Mouse (Mus musculus): ENCODE measurements at regions not wholly inside any gene's neighbourhood (a gene's known extent, or its start where the extent isn't known, plus 50 kb on each side); places are given as distances from the start of the nearest gene placed in this dataset.

DNA sequence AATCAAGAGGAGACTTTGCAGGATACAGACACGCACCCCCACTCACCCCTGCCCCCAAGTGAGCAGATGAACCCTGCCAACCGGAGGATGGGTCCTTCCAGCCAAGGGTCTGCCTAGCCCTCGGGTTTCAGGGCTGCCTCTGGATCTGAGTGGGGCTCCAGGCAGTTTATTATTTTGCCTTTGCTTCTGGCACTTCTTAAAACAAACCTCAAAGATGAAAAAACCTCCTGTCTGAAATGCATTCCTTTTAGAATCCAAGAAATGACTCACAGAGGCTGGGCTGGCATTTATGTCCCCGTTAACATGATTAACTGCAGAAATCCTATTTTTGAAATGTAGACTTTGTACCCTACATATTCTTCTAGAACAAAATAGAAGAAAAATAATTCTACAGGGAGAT is 76.3 kb downstream of the Ets2 start:
- Histone ChIP-seq H3K4me1 (ENCODE audit: control insufficient read depth, insufficient read depth, low read depth, low read length) (no peaks in the 10 kb centered on the region), H3K36me3 (ENCODE audit: control insufficient read depth, insufficient read depth, low read length) (no peaks in the 10 kb centered on the region), H3K27me3 (replicated peaks; ENCODE audit: control insufficient read depth, insufficient read depth, low read length) (no peaks in the 10 kb centered on the region), H3K4me2 (ENCODE audit: low read length) (no peak overlapping the region), H3K9ac (ENCODE audit: low read depth, low read length) (no peak overlapping the region), H3K4me3 (ENCODE audit: low read length) (no peak overlapping the region), H3K9me3 (ENCODE audit: control insufficient read depth, low read length) (no peaks in the 10 kb centered on the region), H3K27ac (ENCODE audit: low read depth, low read length) (no peak overlapping the region)
- WGBS, result 80% methylated on average over 4 of the region's 4 CpGs
- ATAC-seq, result no peak

DNA sequence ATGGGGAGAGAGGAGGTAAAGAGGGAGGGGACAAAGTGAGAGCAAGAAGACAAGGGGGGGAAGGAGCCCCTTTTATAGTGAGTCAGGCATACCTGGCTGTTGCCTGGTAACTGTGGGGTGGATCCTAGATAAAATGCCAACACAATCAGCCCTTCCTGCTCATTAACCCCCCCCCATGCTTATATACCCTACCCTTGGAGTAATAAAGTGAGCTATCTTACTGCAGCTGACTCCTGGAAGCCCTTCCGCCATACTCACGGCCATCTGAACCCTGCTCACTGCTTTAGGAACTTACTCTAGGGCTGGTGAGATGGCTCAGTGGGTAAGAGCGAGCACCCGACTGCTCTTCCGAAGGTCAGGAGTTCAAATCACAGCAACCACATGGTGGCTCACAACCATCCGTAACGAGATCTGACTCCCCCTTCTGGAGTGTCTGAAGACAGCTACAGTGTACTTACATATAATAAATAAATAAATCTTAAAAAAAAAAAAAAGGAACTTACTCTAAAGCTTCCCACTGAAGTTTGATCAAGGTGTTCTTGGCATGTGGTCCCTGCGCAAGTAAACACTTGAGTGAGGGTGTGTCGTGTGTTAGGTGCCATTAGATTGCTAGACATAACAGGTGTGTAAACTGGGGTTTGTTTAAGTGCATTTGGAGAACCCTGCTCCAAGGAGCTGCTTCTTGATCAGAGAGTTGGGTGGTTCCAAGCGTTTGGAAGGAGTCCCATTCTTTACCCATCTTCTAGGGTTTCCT is 74.9 kb downstream of the Ets2 start:
- Histone ChIP-seq H3K4me3 (ENCODE audit: low read length) (no peak overlapping the region), H3K9me3 (ENCODE audit: control insufficient read depth, low read length) (no peaks in the 10 kb centered on the region), H3K9ac (ENCODE audit: low read depth, low read length) (no peak overlapping the region), H3K4me2 (ENCODE audit: low read length) (no peak overlapping the region), H3K4me1 (ENCODE audit: control insufficient read depth, insufficient read depth, low read depth, low read length) (no peaks in the 10 kb centered on the region), H3K27ac (ENCODE audit: low read depth, low read length) (no peak overlapping the region), H3K27me3 (replicated peaks; ENCODE audit: control insufficient read depth, insufficient read depth, low read length) (no peaks in the 10 kb centered on the region), H3K36me3 (ENCODE audit: control insufficient read depth, insufficient read depth, low read length) (no peaks in the 10 kb centered on the region)
- 89% methylated on average over 10 of the region's 10 CpGs for WGBS
- no peak for ATAC-seq

DNA sequence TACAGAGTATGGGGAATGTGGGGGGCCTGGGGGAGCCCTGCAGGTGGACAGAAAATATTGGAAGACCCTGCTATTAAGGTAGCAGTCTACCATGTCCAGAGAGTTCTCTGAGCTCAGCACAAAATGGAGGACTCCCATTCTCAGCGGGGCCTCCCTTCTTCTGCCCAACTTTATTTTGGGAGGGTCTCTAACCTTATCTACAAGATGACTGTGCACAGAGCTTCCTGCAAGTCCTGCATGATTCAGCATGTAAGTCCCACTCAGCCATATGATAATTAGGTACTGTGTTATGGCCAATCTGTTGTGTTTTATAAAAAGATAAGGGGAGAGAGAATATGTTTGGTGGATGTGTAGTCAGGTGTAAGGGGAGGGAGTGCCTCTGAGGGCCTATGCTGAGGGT is 74.1 kb downstream of the Ets2 start:
- Histone ChIP-seq H3K36me3 (ENCODE audit: control insufficient read depth, insufficient read depth, low read length) (no peaks in the 10 kb centered on the region), H3K9ac (ENCODE audit: low read depth, low read length) (no peak overlapping the region), H3K27ac (ENCODE audit: low read depth, low read length) (no peak overlapping the region), H3K4me1 (ENCODE audit: control insufficient read depth, insufficient read depth, low read depth, low read length) (no peaks in the 10 kb centered on the region), H3K4me2 (ENCODE audit: low read length) (no peak overlapping the region), H3K9me3 (ENCODE audit: control insufficient read depth, low read length) (no peaks in the 10 kb centered on the region), H3K4me3 (ENCODE audit: low read length) (no peak overlapping the region), H3K27me3 (replicated peaks; ENCODE audit: control insufficient read depth, insufficient read depth, low read length) (no peaks in the 10 kb centered on the region)
- WGBS, result 93% methylated on average over 1 of the region's 1 CpGs
- no peak for ATAC-seq

DNA sequence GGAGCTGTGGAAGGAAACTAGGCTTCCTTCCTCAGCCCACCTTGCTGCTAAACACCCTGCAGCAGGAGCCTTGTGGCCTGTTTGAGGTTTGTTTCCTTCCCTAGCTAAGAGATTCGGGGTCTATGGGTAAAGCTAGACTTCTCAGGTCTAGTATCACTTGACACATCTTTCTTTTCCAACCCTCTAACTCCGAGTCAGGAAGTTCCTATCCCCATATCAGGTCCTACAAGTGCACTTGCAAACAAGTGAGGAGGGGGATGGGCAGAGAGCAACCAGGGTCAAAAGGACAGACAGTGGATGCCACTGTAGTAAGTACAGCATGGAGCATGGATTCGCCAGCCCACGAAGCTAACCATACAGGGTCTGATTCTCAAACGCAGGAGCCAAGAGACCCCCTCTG is 73.5 kb downstream of the Ets2 start:
- H3K4me2 ChIP-seq (ENCODE audit: low read length), result no peak overlapping the region
- no peaks in the 10 kb centered on the region for H3K36me3 ChIP-seq (ENCODE audit: control insufficient read depth, insufficient read depth, low read length)
- no peak overlapping the region for H3K27ac ChIP-seq (ENCODE audit: low read depth, low read length)
- no peak overlapping the region for H3K4me3 ChIP-seq (ENCODE audit: low read length)
- H3K9ac ChIP-seq (ENCODE audit: low read depth, low read length), result no peak overlapping the region
- WGBS, result 87% methylated on average over 5 of the region's 5 CpGs
- H3K27me3 ChIP-seq (replicated peaks; ENCODE audit: control insufficient read depth, insufficient read depth, low read length), result no peaks in the 10 kb centered on the region
- ATAC-seq, result no peak
- no peaks in the 10 kb centered on the region for H3K9me3 ChIP-seq (ENCODE audit: control insufficient read depth, low read length)
- H3K4me1 ChIP-seq (ENCODE audit: control insufficient read depth, insufficient read depth, low read depth, low read length), result no peaks in the 10 kb centered on the region

DNA sequence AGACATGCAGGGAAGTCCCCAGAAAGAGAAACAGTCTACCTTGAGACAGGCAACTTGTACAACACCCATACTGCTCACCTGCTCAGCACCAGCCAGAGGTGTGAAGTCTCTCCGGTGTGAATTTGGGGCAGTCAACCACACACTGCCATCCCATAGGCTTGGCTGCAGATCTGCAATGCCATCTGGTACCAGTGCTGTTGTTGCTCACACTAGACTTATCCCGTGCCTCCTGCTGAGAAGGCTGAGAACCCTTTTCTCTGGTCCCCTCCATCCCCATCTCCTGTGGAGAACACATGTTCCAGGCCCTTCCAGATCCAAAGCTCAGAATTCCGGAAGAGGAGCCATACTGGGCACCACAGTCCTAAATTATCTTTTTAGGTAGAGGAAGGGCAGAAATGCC is 71.3 kb downstream of the Ets2 start:
- ATAC-seq, result no peak
- Histone ChIP-seq H3K27me3 (replicated peaks; ENCODE audit: control insufficient read depth, insufficient read depth, low read length) (no peaks in the 10 kb centered on the region), H3K9me3 (ENCODE audit: control insufficient read depth, low read length) (no peaks in the 10 kb centered on the region), H3K9ac (ENCODE audit: low read depth, low read length) (no peak overlapping the region), H3K4me3 (ENCODE audit: low read length) (no peak overlapping the region), H3K4me2 (ENCODE audit: low read length) (no peak overlapping the region), H3K36me3 (ENCODE audit: control insufficient read depth, insufficient read depth, low read length) (no peaks in the 10 kb centered on the region), H3K27ac (ENCODE audit: low read depth, low read length) (no peak overlapping the region), H3K4me1 (ENCODE audit: control insufficient read depth, insufficient read depth, low read depth, low read length) (no peaks in the 10 kb centered on the region)
- WGBS, result 81% methylated on average over 3 of the region's 3 CpGs

Measured in hindbrain, embryonic 16.5 days (tissue).